Mouse (Mus musculus): ENCODE data around the gene Ube2s. TPM values are rescaled to one million over a fixed set of nuclear protein-coding genes. Genes with fewer than 3 reads are reported as not detected.

Ube2s gene
- polyA plus RNA-seq, 1 experiment from 2014 or later: 174 TPM

Other genes with a start within 250 kb of the Ube2s start
- not detected in 3 replicates for gene Ptprh, start 208.5 kb downstream of the Ube2s start, polyA plus RNA-seq (2018)
- gene Tmem86b, start 181.2 kb downstream of the Ube2s start, polyA plus RNA-seq (2018): 1.4 to 2.3 TPM (median 2.1 TPM) in 3 replicates
- 68.2 to 77.4 TPM (median 74.2 TPM) in 3 replicates for gene Ppp6r1, start 153.6 kb downstream of the Ube2s start, polyA plus RNA-seq (2018)
- gene Hspbp1, start 127.5 kb downstream of the Ube2s start, polyA plus RNA-seq (2018): 13.6 to 44.2 TPM (median 27.9 TPM) in 3 replicates
- gene Brsk1, start 122.0 kb downstream of the Ube2s start, polyA plus RNA-seq (2018): 0.07 TPM in 1 of 3 replicates, not detected in the others
- gene Tmem150b, start 87.3 kb downstream of the Ube2s start, polyA plus RNA-seq (2018): 1.2 to 4.1 TPM (median 2.5 TPM) in 3 replicates
- gene Kmt5c, start 72.5 kb downstream of the Ube2s start, polyA plus RNA-seq (2018): 13.0 to 41.3 TPM (median 19.4 TPM) in 3 replicates
- 1.3 TPM in 1 of 3 replicates, not detected in the others for gene Cox6b2, start 59.5 kb downstream of the Ube2s start, polyA plus RNA-seq (2018)
- not detected in 3 replicates for gene Fam71e2, start 41.3 kb downstream of the Ube2s start, polyA plus RNA-seq (2018)
- gene Il11, start 29.7 kb downstream of the Ube2s start, polyA plus RNA-seq (2018): not detected in 3 replicates
- not detected in 3 replicates for gene Tmem190, start 29.7 kb downstream of the Ube2s start, polyA plus RNA-seq (2018)
- gene Tmem238, start 22.9 kb downstream of the Ube2s start, polyA plus RNA-seq (2018): 0.67 to 1.6 TPM (median 0.70 TPM) in 3 replicates
- 395 to 534 TPM (median 483 TPM) in 3 replicates for gene Rpl28, start 19.7 kb downstream of the Ube2s start, polyA plus RNA-seq (2018)
- gene Shisa7, start 32.1 kb upstream of the Ube2s start, polyA plus RNA-seq (2018): not detected in 3 replicates
- gene Isoc2b, start 57.7 kb upstream of the Ube2s start, polyA plus RNA-seq (2018): 6.2 to 11.2 TPM (median 10.2 TPM) in 3 replicates
- gene Isoc2a, start 64.6 kb upstream of the Ube2s start, polyA plus RNA-seq (2018): 9.6 to 13.3 TPM (median 13.0 TPM) in 3 replicates
- gene Gm36210, start 93.9 kb upstream of the Ube2s start, polyA plus RNA-seq (2018): not detected in 3 replicates
- gene Zfp628, start 102.6 kb upstream of the Ube2s start, polyA plus RNA-seq (2018): 3.1 to 5.6 TPM (median 4.4 TPM) in 3 replicates
- 0.15 to 1.1 TPM (median 0.17 TPM) in 3 replicates for gene Nat14, start 109.4 kb upstream of the Ube2s start, polyA plus RNA-seq (2018)
- gene Ssc5d, start 113.2 kb upstream of the Ube2s start, polyA plus RNA-seq (2018): 0.13 to 0.33 TPM (median 0.28 TPM) in 3 replicates
- 0.36 to 1.8 TPM (median 1.1 TPM) in 3 replicates for gene Sbk2, start 151.8 kb upstream of the Ube2s start, polyA plus RNA-seq (2018)
- gene Sbk3, start 158.6 kb upstream of the Ube2s start, polyA plus RNA-seq (2018): not detected in 3 replicates
- gene Zfp579, start 183.6 kb upstream of the Ube2s start, polyA plus RNA-seq (2018): 4.3 to 9.9 TPM (median 7.3 TPM) in 3 replicates
- gene Zfp524, start 201.8 kb upstream of the Ube2s start, polyA plus RNA-seq (2018): 13.7 to 24.6 TPM (median 14.3 TPM) in 3 replicates
- 16.5 to 21.5 TPM (median 18.2 TPM) in 3 replicates for gene Fiz1, start 202.1 kb upstream of the Ube2s start, polyA plus RNA-seq (2018)
- gene Gm44973, start 202.9 kb upstream of the Ube2s start, polyA plus RNA-seq (2018): not detected in 3 replicates
- 11.9 to 13.8 TPM (median 12.4 TPM) in 3 replicates for gene Zfp865, start 207.8 kb upstream of the Ube2s start, polyA plus RNA-seq (2018)
- gene Ccdc106, start 208.0 kb upstream of the Ube2s start, polyA plus RNA-seq (2018): 0.28 to 1.1 TPM (median 0.37 TPM) in 3 replicates
- 0.25 to 0.76 TPM in 2 of 3 replicates, not detected in the other for gene 4632433K11Rik, start 221.5 kb upstream of the Ube2s start, polyA plus RNA-seq (2018)
- 1.8 to 2.2 TPM (median 1.8 TPM) in 3 replicates for gene Zfp784, start 225.9 kb upstream of the Ube2s start, polyA plus RNA-seq (2018)
- gene Zfp580, start 238.9 kb upstream of the Ube2s start, polyA plus RNA-seq (2018): 2.0 TPM in 3 replicates
- 93.4 to 180 TPM (median 101 TPM) in 3 replicates for gene U2af2, start 249.6 kb upstream of the Ube2s start, polyA plus RNA-seq (2018)

Measured in macrophage (primary cell).